Mouse (Mus musculus) liver, embryonic 14.5 days (tissue): ENCODE data around the gene 4921536K21Rik.
A peak's percentile ranks its signal among the peaks of the same experiment; 100 is the strongest.

Experiments used
- CTCF ChIP-seq: IDR thresholded peaks from 2 replicates; pipeline ENCODE4 v1.5.1; 2016; ENCODE audit warnings: antibody characterized with exemption, low read depth, control low read depth
- EP300 ChIP-seq: IDR thresholded peaks from 2 replicates; pipeline ENCODE4 v1.6.1; 2016; ENCODE audit warnings: antibody characterized with exemption, low read depth

DNA sequence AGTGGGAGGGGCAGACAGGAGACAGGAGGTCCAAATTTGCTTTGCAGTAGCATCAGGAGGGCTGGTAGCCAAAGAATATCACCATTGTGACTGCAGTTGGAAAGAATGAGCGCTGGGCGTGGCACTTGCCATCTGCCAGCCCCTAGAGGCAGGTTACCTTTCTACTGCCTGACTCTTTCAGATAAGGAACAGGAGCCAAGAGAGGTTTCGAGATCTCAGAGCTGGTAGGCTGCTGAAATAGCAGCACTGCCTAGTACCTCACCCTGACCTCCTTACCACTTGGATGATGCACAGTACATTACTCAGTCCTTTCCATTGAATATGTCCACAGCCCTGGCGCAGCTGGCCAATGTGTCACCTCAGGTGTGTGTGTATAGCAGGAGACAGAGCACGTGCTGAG is 7.6 kb downstream of the 4921536K21Rik start:
- TF ChIP-seq CTCF (no peak), EP300 (peak; percentile 62)
